In the genomic region with DNA sequence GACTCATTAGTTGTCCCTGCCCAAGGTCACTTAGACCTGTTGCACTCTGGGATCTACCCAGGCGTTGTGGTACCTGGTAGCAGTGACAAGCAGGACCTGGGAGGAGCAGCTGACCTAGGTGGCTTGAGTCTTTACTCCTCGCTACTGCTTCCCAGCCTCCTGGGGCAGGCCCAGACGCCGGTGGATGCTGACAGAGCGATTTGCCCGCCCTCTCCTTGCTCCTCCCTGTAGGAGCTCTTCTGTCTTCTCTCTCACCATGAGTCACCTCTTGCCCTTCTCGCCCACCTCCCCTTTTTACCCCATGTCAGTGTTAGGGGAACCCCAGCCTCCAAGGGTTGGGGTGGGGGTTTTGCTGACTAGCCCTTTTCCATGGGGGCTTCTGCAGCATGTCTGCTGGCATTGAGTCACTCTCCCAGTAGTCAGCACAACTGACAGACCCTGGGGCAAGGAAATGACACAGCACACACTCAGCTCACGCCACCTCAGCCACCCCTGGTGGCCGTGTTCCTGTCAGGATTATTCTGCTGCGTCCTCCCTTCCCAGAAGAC, we compare ENCODE assay signal across 18 mouse cellular contexts. TPM values are rescaled to one million over a fixed set of nuclear protein-coding genes. Genes with fewer than 3 reads are reported as not detected.
DNase-seq lines count a peak whose midpoint lies in the region; ATAC-seq lines count a peak whose summit lies in the region.
"Had no signal": no experiment of that assay in that cellular context is flagged by ENCODE, and none has a peak within 500 bp of the region (broad histone marks: within the 10 kb centered on the region; RNA-seq: fewer than 3 reads in every experiment).

No protein-coding gene starts in this region.

- WGBS in stomach, embryonic 16.5 days = 50% methylated on average over 10 of the region's 10 CpGs

- DNase-seq in kidney, adult 18-20 months = peak; percentile 35
- no peak for DNase-seq in kidney, adult 8-10 months
- peak; percentile 9 for DNase-seq in R1 (ENCODE audit: low read depth, low spot score)
- DNase-seq in liver = peak; percentile 71
- DNase-seq in left cerebral cortex, postnatal 25 days (ENCODE audit: low spot score in 2 of 2) = no peak
- no peak for DNase-seq in adrenal gland, adult 8-10 months
- DNase-seq: adrenal gland, postnatal 10 days; cerebellum, postnatal 10 days; layer of hippocampus, adult 9-11 months; thymus, adult 18-20 months had no signal

- no peak for ATAC-seq in stomach, embryonic 16.5 days (ENCODE audit: insufficient read depth, low FRiP score)
- ATAC-seq in erythroid progenitor cell, adult 5-6 weeks (replicated peaks; ENCODE audit: low FRiP score, poor library complexity, severe bottlenecking) = no peak
- ATAC-seq: forebrain, embryonic 15.5 days had no signal

- H3K4me2 ChIP-seq in stomach, embryonic 16.5 days (ENCODE audit: low read depth, low read length) = peak overlapping the region; percentile 24; the same call in 1 of the 2 replicates
- H3K4me2 ChIP-seq: forebrain, embryonic 15.5 days; hindbrain, embryonic 13.5 days had no signal

- H3K4me1 ChIP-seq in stomach, embryonic 16.5 days (ENCODE audit: control insufficient read depth, insufficient read depth, low read length) = peaks cover 15% of the 10 kb centered on the region; the same call in 1 of the 2 replicates

- no peaks in the 10 kb centered on the region for H3K9me3 ChIP-seq in stomach, embryonic 16.5 days (replicated peaks; ENCODE audit: control insufficient read depth, low read length)
- H3K9me3 ChIP-seq: forebrain, embryonic 15.5 days; hindbrain, embryonic 13.5 days had no signal

- H3K27ac ChIP-seq in stomach, embryonic 16.5 days (ENCODE audit: low read length) = peak overlapping the region; percentile 64
- H3K27ac ChIP-seq: forebrain, embryonic 15.5 days; hindbrain, embryonic 13.5 days had no signal

- H3K27me3 ChIP-seq in stomach, embryonic 16.5 days (ENCODE audit: control insufficient read depth, insufficient read depth, low read length) = peaks cover 14% of the 10 kb centered on the region; the same call in 1 of the 2 replicates

- no peak overlapping the region; the same call in 1 of the 2 replicates for H3K9ac ChIP-seq in stomach, embryonic 16.5 days (ENCODE audit: low read length)
- H3K9ac ChIP-seq: forebrain, embryonic 15.5 days; hindbrain, embryonic 13.5 days had no signal

- H3K4me3 ChIP-seq in stomach, embryonic 16.5 days (replicated peaks; ENCODE audit: low read length) = no peak overlapping the region
- H3K4me3 ChIP-seq: forebrain, embryonic 15.5 days; hindbrain, embryonic 13.5 days had no signal

- intact Hi-C loops in left cerebral cortex, postnatal 25 days (cut with DNase I) = no loop called here

- H3K36me3 ChIP-seq in stomach, embryonic 16.5 days (ENCODE audit: control insufficient read depth, insufficient read depth, low read length) = no peaks in the 10 kb centered on the region
- H3K36me3 ChIP-seq: forebrain, embryonic 15.5 days; hindbrain, embryonic 13.5 days had no signal

RNA-seq across cellular contexts. Expression of gene Fam83g, which starts 3.1 kb away (rescaled TPM):
- 6.1 and 6.6 TPM in 2 replicates for polyA plus RNA-seq in stomach, embryonic 16.5 days (2015; fragmentation: Nextera tagmentation; extraction: Ambion mirVana)
- total RNA-seq in erythroid progenitor cell, adult 5-6 weeks (2015; ENCODE audit: low replicate concordance) = not detected in 2 replicates
- total RNA-seq in erythroid progenitor cell, adult 5-6 weeks (2017; ENCODE audit: low replicate concordance) = 0.64 TPM in 1 of 2 replicates, not detected in the other
- total RNA-seq in left cerebral cortex, postnatal 25 days (2021) = not detected
- total RNA-seq in adrenal gland, adult 8-10 months (2022) = 1 to 10 TPM; 1.7 to 2.9 (median 2.3) TPM
- total RNA-seq: megakaryocyte-erythroid progenitor cell, adult 5-6 weeks had no signal

RNA-seq across cellular contexts. Expression of gene Slc5a10, which starts 33.6 kb away (rescaled TPM):
- polyA plus RNA-seq in stomach, embryonic 16.5 days (2015; fragmentation: Nextera tagmentation; extraction: Ambion mirVana) = not detected in 2 replicates
- total RNA-seq in erythroid progenitor cell, adult 5-6 weeks (2015; ENCODE audit: low replicate concordance) = not detected in 2 replicates
- total RNA-seq in erythroid progenitor cell, adult 5-6 weeks (2017; ENCODE audit: low replicate concordance) = 0.13 TPM in 1 of 2 replicates, not detected in the other
- total RNA-seq in left cerebral cortex, postnatal 25 days (2021) = under 1 TPM; 0.21 to 0.23 TPM
- total RNA-seq in adrenal gland, adult 8-10 months (2022) = under 1 TPM in 3 of 4 experiments, not detected in 1; 0.14 to 0.30 (median 0.25) TPM
- total RNA-seq: gastrocnemius, adult 8-10 months; megakaryocyte-erythroid progenitor cell, adult 5-6 weeks had no signal
- polyA plus RNA-seq: embryonic facial prominence, embryonic 11.5 days; forebrain, embryonic 15.5 days; heart, embryonic 14.5 days; hindbrain, embryonic 13.5 days had no signal

RNA-seq across cellular contexts. Expression of gene Grap, which starts 33.9 kb away (rescaled TPM):
- polyA plus RNA-seq in stomach, embryonic 16.5 days (2015; fragmentation: Nextera tagmentation; extraction: Ambion mirVana) = 8.6 and 9.2 TPM in 2 replicates
- total RNA-seq in erythroid progenitor cell, adult 5-6 weeks (2015; ENCODE audit: low replicate concordance) = 1.4 and 9.2 TPM in 2 replicates
- total RNA-seq in erythroid progenitor cell, adult 5-6 weeks (2017; ENCODE audit: low replicate concordance) = 0.51 and 1.4 TPM in 2 replicates
- total RNA-seq in left cerebral cortex, postnatal 25 days (2021) = 1 to 10 TPM; 5.1 to 6.7 TPM
- total RNA-seq in adrenal gland, adult 8-10 months (2022) = 10 to 100 TPM in 3 of 4 experiments, 1 to 10 TPM in 1; 9.4 to 12.4 (median 11.9) TPM

Comparison
In these comparisons a context has a peak if more than half of its experiments do, and no peak if none do; other contexts are left out.
1. DNase-seq: peak in kidney, adult 18-20 months (single experiment), R1 (single experiment) and liver (single experiment); none in kidney, adult 8-10 months (0 of 2), left cerebral cortex, postnatal 25 days (0 of 2) and adrenal gland, adult 8-10 months (single experiment).